Mouse (Mus musculus): Measurements from ENCODE around the gene 0610012G03Rik. TPM values are rescaled to one million over a fixed set of nuclear protein-coding genes. Genes with fewer than 3 reads are reported as not detected.

0610012G03Rik gene
- total RNA-seq, 4 experiments from 2014 or later = 29.1 to 39.8 (median 35.2) TPM

DNA sequence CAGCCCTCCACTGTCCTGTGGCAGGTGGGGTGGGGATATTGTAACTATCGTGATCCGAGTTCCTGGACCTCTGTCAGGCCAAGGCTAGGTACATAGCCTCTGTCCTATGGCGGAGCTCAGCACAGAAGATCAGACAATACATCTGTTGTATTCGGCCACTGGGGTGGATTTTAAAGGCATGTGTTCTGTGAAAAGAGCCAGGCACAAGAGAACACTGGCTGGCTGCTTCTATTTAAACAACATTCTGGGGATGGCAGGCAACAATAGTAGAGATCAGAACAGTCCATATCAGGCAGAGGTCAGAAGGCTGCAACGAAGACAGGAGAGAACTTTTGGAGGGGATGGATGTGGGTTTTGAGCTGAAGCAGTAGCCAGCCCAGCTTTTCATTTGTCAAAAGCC is 16.0 kb downstream of the 0610012G03Rik start:
- DNase-seq = no peak

DNA sequence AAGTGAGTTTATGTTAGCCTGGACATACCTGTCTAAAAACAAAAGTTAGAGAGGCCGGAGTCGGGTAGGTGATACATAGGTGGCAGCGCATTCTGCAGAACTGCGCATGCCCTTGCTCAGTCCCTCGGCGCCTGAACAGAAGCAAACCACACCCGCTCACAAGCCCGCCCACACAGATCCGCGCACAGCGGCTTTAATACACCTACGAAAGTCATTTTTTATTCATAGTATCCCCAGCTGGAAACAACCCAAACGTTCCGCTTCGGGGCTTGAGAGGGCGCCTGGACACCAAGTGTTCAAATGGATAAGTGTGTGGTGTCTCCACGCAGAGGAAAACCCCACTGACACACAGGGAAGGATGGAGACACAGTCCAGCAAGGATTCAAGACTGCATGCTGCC is 17.0 kb downstream of the 0610012G03Rik start:
- DNase-seq = no peak

DNA sequence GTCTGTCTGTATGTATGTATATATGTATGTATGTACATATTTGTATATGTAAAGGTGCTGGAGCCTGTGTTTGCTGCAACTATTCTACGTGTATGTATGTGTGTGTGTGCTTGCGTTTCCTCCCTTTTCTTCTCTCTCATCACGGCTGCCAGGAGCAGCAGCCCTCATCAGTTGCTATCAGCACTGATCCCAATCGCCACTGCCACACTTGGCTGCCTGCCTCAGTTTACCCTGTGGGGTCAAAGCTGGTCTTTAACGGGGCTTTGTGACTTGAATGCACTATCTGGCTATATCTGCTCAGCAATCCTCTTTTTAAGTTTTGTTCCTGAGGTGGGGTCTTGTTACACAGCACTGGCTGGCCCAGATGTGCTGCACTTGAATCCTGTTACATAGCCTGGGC is 20.9 kb downstream of the 0610012G03Rik start:
- no peak for DNase-seq

DNA sequence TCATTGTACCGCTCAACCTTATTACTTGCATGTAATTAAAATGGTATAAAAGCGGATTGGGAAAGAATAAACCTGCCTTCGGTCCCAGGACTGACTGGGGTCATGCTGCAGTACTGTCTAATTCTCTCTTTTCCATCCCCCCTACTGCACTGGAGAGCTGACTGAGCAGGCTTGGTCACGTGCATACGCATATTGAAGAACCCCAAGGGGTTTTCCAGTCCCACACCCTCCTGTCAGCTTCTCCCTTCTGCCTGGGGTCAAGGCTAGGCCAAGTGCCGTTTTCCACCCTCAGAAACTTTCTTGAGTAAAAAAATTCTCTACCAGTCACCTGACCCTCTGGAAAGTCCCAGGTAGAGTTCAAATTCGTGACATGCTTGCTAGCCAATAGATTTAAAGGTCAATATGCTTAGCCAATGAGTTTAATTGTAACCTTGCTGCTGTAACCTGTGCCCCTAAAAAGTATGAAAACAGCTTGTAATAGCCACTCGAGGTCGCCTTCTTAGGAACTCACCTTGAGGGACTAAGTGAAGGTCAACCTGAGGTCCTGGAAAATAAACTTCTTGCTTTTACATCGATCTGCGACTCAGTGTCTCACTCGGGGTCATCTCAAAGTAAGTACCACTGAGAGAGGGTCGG is 21.6 kb downstream of the 0610012G03Rik start:
- no peak for DNase-seq

DNA sequence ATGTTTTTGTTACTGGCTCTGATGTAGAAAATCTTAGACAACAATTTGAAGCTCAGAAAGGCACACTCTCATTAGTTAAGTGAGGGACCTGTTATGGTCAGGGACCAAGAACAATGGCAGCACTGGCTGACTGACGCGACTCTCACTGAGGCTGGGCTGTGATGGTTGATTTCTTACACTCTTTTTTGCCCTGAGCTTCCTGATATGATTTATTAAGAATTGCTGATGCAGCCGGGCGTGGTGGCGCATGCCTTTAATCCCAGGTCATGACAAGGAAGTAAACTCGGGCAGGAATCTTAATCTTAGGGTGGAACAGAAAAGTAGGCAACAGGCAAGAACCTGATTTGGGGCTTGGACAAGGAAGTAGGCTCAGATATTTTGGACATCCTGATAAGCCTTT is 22.2 kb downstream of the 0610012G03Rik start:
- DNase-seq = no peak

DNA sequence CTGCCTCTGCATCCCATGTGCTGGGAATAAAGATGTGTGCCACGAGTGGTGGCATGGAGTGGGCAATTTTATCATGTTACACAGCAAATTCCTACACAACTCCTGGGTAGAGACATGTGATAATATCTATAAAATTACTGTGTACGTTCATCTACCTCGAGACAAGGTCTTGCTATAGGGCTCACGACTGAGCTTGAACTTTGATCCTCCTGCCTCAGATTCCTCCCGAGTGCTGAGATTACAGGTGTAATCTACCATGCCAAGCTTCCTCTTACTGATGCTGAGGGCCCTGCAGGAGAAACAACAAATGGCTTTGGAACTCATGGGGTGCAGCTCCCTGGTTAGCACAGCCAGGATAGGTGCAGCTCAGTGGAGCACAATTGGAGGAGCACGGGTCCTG is 23.9 kb downstream of the 0610012G03Rik start:
- DNase-seq = no peak

DNA sequence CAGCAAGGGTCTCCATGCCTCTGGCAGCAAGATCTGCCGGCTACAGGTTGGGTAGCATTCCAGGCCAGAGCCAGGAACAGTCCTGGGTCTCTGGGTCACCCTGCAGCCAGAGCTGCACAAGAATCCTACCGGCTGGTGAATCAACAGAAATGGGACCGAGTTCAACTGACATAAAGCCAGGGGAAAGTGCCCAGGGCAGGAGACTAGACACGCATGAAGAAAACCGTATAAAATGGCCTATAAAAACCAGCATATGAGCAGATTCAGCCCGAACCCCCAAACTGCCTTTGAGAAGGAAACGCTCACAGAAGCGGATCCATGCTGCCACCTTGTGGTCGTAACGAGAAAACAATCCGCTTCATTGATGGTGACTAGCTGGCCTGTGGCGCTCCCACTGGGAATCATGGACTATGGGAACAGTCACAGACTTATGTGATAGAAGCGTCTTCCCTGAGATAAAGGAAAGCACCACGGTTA is 30.0 kb downstream of the 0610012G03Rik start:
- peak; percentile 47 for DNase-seq

- DNase-seq = no peak
These were observed 30.5 kb downstream of the 0610012G03Rik start for GRCm38 (mm10) chr16:31917776-31918175.

DNA sequence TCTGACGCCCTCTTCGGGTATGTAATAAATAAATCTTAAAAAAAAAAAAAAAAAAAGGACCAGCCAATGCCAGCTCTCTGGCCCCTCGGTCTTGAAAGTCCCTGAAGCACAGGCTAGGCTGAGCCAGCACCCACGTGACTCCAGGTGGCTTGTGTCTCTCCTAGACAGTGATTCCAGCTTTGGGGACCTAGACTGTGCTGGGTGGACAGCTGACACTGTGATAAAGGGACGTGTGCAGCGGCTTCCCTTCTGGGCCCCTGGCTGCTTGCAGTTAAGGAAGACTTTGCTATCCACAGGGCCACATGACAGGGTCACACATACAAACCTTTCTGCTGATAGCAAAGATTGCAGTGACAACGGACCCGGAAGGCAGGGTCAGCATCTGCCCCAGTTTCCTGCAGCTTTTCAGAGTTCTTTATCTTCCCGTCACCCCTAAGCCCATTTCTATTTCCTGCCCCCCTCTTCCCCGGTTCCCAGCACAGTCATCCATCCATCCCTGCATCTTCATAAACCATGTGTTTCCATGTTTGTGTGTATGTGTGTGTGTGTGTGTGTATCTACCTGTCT is 37.9 kb downstream of the 0610012G03Rik start:
- DNase-seq = no peak

DNA sequence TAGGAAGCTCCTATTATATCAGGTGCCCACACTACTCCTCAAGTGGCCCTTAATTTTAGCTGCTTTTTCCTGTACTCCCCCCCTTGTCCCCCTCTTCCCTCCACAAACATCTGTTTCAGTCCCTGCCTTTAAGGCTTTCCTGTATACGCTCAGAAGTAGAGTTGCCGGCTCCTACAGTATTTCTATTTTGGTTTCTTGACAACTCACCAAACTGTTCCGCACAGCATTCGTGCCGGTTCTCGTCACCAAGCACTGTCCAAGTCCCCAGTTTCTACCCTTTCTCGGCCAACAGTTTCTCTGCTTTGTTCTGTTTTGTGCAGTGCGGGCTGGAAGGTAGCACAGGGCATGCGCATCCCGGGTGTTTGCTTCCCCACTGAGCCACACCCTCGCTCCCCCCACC is 39.3 kb downstream of the 0610012G03Rik start:
- DNase-seq = no peak

- DNase-seq = no peak
These were observed 41.4 kb downstream of the 0610012G03Rik start for GRCm38 (mm10) chr16:31906896-31907295.

DNA sequence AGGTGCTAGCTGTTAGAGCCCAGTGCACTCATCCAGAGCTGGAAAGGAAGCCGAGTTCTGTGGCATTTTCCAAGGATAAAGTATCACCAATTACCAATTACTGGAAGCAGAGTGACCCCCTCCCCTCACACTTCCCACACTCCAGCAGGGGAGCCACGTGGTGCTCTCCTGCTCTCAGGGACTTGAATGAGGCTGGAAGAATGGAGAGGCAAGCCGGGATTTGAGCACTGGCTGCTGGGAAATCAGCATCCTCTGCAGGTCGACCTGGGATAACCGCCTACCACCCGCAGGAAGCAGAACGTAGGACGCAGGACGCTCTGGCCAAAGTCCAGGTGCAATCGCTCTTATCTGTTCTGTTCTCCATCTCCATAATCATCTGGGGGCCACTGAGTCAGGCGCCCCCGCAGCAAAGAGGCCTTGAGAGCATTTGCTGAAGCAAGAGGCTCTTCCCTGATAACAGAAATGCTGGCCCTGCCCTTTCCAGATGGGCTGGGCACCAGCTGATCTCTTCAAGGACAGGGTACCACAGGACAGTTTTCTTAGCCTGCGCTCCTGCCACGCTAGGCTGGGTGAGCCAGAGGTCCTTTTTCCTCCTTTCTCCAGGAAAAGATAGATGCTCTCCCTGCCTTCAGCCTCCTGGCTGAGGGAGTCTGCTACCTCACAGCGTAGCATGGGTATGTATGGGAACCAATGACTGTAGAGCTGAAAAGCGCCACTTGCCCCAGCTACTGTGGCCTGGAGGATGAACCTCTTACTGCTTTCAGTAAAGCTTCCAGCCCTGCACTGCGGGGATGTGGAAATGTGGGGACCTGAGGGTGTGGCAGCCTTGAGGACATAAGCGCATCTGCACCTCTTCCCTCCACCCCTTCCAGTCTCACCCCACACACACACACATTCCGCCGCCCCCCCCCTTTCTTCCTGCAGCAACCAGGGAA is 42.1 kb downstream of the 0610012G03Rik start:
- no peak for DNase-seq

- DNase-seq = no peak
These were observed 43.0 kb downstream of the 0610012G03Rik start for GRCm38 (mm10) chr16:31905331-31905730.

- no peak for DNase-seq
These were observed 45.1 kb downstream of the 0610012G03Rik start for GRCm38 (mm10) chr16:31903239-31903638.

GRCm38 (mm10) chr16:31901886-31902285 is 46.4 kb downstream of the 0610012G03Rik start:
- DNase-seq = no peak

GRCm38 (mm10) chr16:31898546-31899326 is 49.6 kb downstream of the 0610012G03Rik start:
- DNase-seq = no peak

Small RNA genes within 50 kb of the gene (microRNA-seq; reads per million reads assigned to microRNA genes)
- gene Gm26269 = 0 reads per million in 2 experiments

Other genes starting within 250 kb of the 0610012G03Rik start
- gene Meltf, start 69.7 kb downstream of the 0610012G03Rik start, total RNA-seq (2022) = not detected
- gene Pigz, start 14.6 kb downstream of the 0610012G03Rik start, total RNA-seq (2022) = 1 to 10 TPM in 2 of 4 experiments, under 1 TPM in 2; 0.66 to 2.1 (median 1.2) TPM
- 10 to 100 TPM; 54.1 to 65.4 (median 62.4) TPM for gene Ncbp2, start within 50 bp of the 0610012G03Rik start, total RNA-seq (2022)
- 10 to 100 TPM; 23.8 to 28.2 (median 25.8) TPM for gene Senp5, start 54.8 kb upstream of the 0610012G03Rik start, total RNA-seq (2022)
- gene Pak2, start 130.8 kb upstream of the 0610012G03Rik start, total RNA-seq (2022) = 10 to 100 TPM; 54.5 to 62.5 (median 60.6) TPM
- 10 to 100 TPM; 25.3 to 39.8 (median 33.4) TPM for gene Pigx, start 151.2 kb upstream of the 0610012G03Rik start, total RNA-seq (2022)
- 10 to 100 TPM; 10.3 to 19.0 (median 14.6) TPM for gene Cep19, start 151.3 kb upstream of the 0610012G03Rik start, total RNA-seq (2022)
- gene Nrros, start 217.1 kb upstream of the 0610012G03Rik start, total RNA-seq (2022) = 1 to 10 TPM; 5.5 to 9.9 (median 8.4) TPM
- not detected for gene Bex6, start 231.3 kb upstream of the 0610012G03Rik start, total RNA-seq (2022)

Measured in adrenal gland, adult 8-10 months (tissue).